Mouse (Mus musculus): Measurements from ENCODE around the gene Rhof. TPM values are rescaled to one million over a fixed set of nuclear protein-coding genes. Genes with fewer than 3 reads are reported as not detected.

Rhof gene
- polyA plus RNA-seq, 1 experiment, result 1.1 TPM

- TF ChIP-seq GATA1 (IDR thresholded peaks at IDR 0.05; ENCODE audit: low read length), result no peak
Measured at GRCm38 (mm10) chr5:123080041-123080440, 52.5 kb downstream of the Rhof start.

GRCm38 (mm10) chr5:123079568-123079967, 52.9 kb downstream of the Rhof start:
- no peak for TF ChIP-seq GATA1 (IDR thresholded peaks at IDR 0.05; ENCODE audit: low read length)

GRCm38 (mm10) chr5:123076419-123077281, 55.8 kb downstream of the Rhof start:
- TF ChIP-seq GATA1 (IDR thresholded peaks at IDR 0.05; ENCODE audit: low read length), result no peak

- TF ChIP-seq GATA1 (IDR thresholded peaks at IDR 0.05; ENCODE audit: low read length), result no peak
Measured at GRCm38 (mm10) chr5:123075576-123076418, 56.7 kb downstream of the Rhof start.

GRCm38 (mm10) chr5:123068714-123069113, 63.8 kb downstream of the Rhof start:
- TF ChIP-seq GATA1 (IDR thresholded peaks at IDR 0.05; ENCODE audit: low read length), result no peak

GRCm38 (mm10) chr5:123068115-123068514, 64.4 kb downstream of the Rhof start, which contains the start of gene Tmem120b:
Gene Tmem120b (plus strand): TSS chr5:123068415.
- no peak for TF ChIP-seq GATA1 (IDR thresholded peaks at IDR 0.05; ENCODE audit: low read length)

GRCm38 (mm10) chr5:123067395-123067995, 65.0 kb downstream of the Rhof start:
- no peak for TF ChIP-seq GATA1 (IDR thresholded peaks at IDR 0.05; ENCODE audit: low read length)

GRCm38 (mm10) chr5:123064207-123064606, 68.3 kb downstream of the Rhof start:
- no peak for TF ChIP-seq GATA1 (IDR thresholded peaks at IDR 0.05; ENCODE audit: low read length)

- TF ChIP-seq GATA1 (IDR thresholded peaks at IDR 0.05; ENCODE audit: low read length), result no peak
Measured at GRCm38 (mm10) chr5:123063141-123063540, 69.4 kb downstream of the Rhof start.

GRCm38 (mm10) chr5:123060706-123061401, 71.6 kb downstream of the Rhof start:
- no peak for TF ChIP-seq GATA1 (IDR thresholded peaks at IDR 0.05; ENCODE audit: low read length)

- TF ChIP-seq GATA1 (IDR thresholded peaks at IDR 0.05; ENCODE audit: low read length), result no peak
Measured at GRCm38 (mm10) chr5:123059757-123060520, 72.6 kb downstream of the Rhof start.

GRCm38 (mm10) chr5:123058251-123059102, 74.0 kb downstream of the Rhof start:
- TF ChIP-seq GATA1 (IDR thresholded peaks at IDR 0.05; ENCODE audit: low read length), result no peak

All from G1E-ER4 (cell line).